Mouse (Mus musculus) stomach, postnatal 0 days (tissue): ENCODE data around the gene Foxp1. TPM values are rescaled to one million over a fixed set of nuclear protein-coding genes. Genes with fewer than 3 reads are reported as not detected.
A peak's percentile ranks its signal among the peaks of the same experiment; 100 is the strongest.

ENCODE experiments used
- ATAC-seq: fragments of 200-750 bp; cut with Nextera tagmentation; 2 replicates; pipeline ENCODE4 v1.8.0; 2017; ENCODE audit not compliant: low FRiP score, low TSS enrichment
- DNase-seq: peaks from one replicate; pipeline ENCODE4 v3.0.0-alpha.2; 2016; ENCODE audit warnings: low spot score
- H3K27ac ChIP-seq: fragments of 300-500 bp; sonication (generic); replicated peaks from 2 replicates; pipeline ENCODE4 v1.5.1; 2014; ENCODE audit warnings: mild to moderate bottlenecking, control low read depth
- H3K27me3 ChIP-seq: fragments of 300-500 bp; sonication (generic); 2 replicates; pipeline ENCODE4 v1.6.1; 2014; ENCODE audit warnings: low read length; ENCODE audit not compliant: control insufficient read depth, insufficient read depth
- H3K36me3 ChIP-seq: fragments of 300-500 bp; sonication (generic); 2 replicates; pipeline ENCODE4 v1.6.1; 2014; ENCODE audit warnings: low read length, mixed read lengths; ENCODE audit not compliant: control insufficient read depth, insufficient read depth
- H3K4me1 ChIP-seq: fragments of 300-500 bp; sonication (generic); replicated peaks from 2 replicates; pipeline ENCODE4 v1.6.1; 2014; ENCODE audit warnings: antibody characterized with exemption; ENCODE audit not compliant: control insufficient read depth, insufficient read depth
- H3K4me2 ChIP-seq: fragments of 300-500 bp; sonication (generic); replicated peaks from 2 replicates; pipeline ENCODE4 v1.6.1; 2014; ENCODE audit warnings: low read depth, mild to moderate bottlenecking, control low read depth, moderate library complexity
- H3K4me3 ChIP-seq: fragments of 300-500 bp; sonication (generic); 2 replicates; pipeline ENCODE4 v1.5.1; 2014; ENCODE audit warnings: low read depth, low read length, control low read depth
- H3K9ac ChIP-seq: fragments of 300-500 bp; sonication (generic); 2 replicates; pipeline ENCODE4 v1.6.1; 2014; ENCODE audit warnings: mild to moderate bottlenecking, low read length, control low read depth, mixed read lengths
- H3K9me3 ChIP-seq: fragments of 300-500 bp; sonication (generic); 2 replicates; pipeline ENCODE4 v1.6.1; 2016; ENCODE audit warnings: low read length; ENCODE audit not compliant: control insufficient read depth
- CTCF ChIP-seq: IDR thresholded peaks from 2 replicates; pipeline ENCODE4 v1.5.1; 2016; ENCODE audit warnings: antibody characterized with exemption, low read depth, mild to moderate bottlenecking, moderate library complexity
- EP300 ChIP-seq: optimal IDR thresholded peaks from 2 replicates; pipeline ENCODE3; 2016; ENCODE audit warnings: antibody characterized with exemption
- WGBS: fragments of 180-500 bp; shearing (Covaris S2); extraction: QIAGEN DNeasy Blood & Tissue Kit; methylation state at CpG from one replicate; pipeline ENCODE4 v1.1.7; 2014; 5-methylcytosine and 5-hydroxymethylcytosine counted together
- polyA plus RNA-seq: library from polyadenylated mRNA; unstranded; fragments of >200 nt; fragmentation: Nextera tagmentation; extraction: Ambion mirVana; gene quantifications from 2 replicates; pipeline ENCODE4 v1.2.1, GENCODE M21; 2015

Foxp1 gene
- polyA plus RNA-seq, 1 experiment from 2014 or later = 68.9 TPM

DNA sequence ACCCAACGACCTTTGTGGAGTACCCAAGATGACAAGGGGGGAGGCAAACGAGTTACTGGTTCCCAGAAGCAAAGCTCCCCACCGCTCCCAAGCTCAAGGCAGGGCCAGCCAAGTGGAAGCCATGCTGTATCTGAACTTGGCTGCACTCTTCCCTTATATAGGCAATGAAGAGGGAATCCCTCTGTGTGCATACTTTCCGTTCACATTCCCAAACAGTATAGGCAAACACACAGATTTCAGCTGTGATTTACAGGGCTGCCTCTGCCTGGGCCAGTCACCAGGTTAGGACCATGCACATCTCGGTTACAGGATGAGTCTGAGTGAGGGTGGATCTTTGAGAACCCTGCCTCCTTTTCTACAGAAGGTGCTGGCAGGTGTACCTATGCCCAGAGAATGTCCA lies 429.3 kb downstream of the Foxp1 start:
- no peak for TF ChIP-seq CTCF
- TF ChIP-seq EP300 = no peak
- Histone ChIP-seq H3K9me3 (no peaks in the 10 kb centered on the region), H3K27ac (peak overlapping the region; percentile 84), H3K27me3 (no peaks in the 10 kb centered on the region), H3K4me1 (peaks cover 12% of the 10 kb centered on the region), H3K9ac (no peak overlapping the region), H3K36me3 (no peaks in the 10 kb centered on the region; the same call in 1 of the 2 replicates), H3K4me3 (no peak overlapping the region), H3K4me2 (peak overlapping the region; percentile 66; the same call in 1 of the 2 replicates)
- DNase-seq (no peak), ATAC-seq (peak; percentile 51)
- 14% methylated on average over 5 of the region's 5 CpGs for WGBS

DNA sequence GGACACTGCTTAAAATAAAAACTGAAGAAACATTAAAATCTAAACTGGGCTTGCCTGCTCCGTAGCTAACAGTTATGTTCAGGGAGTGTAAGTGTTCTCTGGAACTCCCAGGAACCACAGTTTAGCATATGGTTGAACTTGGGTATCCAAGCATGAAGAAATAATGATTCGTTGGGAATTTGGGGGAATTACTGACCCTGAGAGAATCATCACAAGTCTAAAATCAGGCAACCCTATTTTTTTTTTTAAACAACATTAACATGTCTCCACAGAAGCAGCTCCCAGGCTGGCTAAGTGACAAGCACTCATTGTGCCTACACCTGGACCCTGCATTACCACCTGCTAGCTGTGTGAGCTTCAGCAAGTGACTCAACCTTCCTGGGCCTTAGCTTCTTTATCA lies 430.7 kb downstream of the Foxp1 start:
- TF ChIP-seq CTCF (no peak), EP300 (no peak)
- Histone ChIP-seq H3K4me3 (no peak overlapping the region), H3K9ac (no peak overlapping the region), H3K27ac (no peak overlapping the region), H3K4me2 (no peak overlapping the region), H3K9me3 (no peaks in the 10 kb centered on the region), H3K27me3 (no peaks in the 10 kb centered on the region), H3K36me3 (no peaks in the 10 kb centered on the region; the same call in 1 of the 2 replicates), H3K4me1 (peaks cover 9% of the 10 kb centered on the region)
- DNase-seq (no peak), ATAC-seq (no peak)
- 70% methylated on average over 2 of the region's 2 CpGs for WGBS

DNA sequence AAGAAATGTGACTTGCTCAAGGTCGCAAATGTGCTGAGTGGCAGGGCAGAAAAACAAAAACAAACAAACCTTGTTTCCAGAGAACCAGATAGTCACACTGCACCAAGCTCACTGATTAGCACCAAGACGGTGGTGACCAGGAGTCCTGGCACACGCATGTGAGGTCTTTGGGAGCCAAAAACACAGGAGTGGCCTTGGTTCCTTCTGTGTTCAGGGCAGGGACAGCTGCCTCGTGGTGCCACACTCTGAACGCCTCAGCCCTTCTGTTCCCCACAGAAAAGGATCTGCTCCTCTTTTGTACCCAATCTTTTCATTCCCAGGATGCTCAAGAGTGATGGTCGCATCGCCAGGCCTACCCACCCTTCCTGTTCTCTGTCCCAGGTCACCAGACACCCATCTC lies 434.9 kb downstream of the Foxp1 start:
- H3K27me3 ChIP-seq = no peaks in the 10 kb centered on the region
- no peak overlapping the region for H3K4me3 ChIP-seq
- WGBS = 68% methylated on average over 7 of the region's 7 CpGs
- peaks cover 3% of the 10 kb centered on the region; the same call in 1 of the 2 replicates for H3K36me3 ChIP-seq
- no peak overlapping the region for H3K4me2 ChIP-seq
- ATAC-seq (no peak), DNase-seq (no peak)
- peaks cover 2% of the 10 kb centered on the region; the same call in 1 of the 2 replicates for H3K4me1 ChIP-seq
- no peak overlapping the region for H3K9ac ChIP-seq
- H3K27ac ChIP-seq = no peak overlapping the region
- no peak for TF ChIP-seq EP300
- no peak for TF ChIP-seq CTCF
- H3K9me3 ChIP-seq = no peaks in the 10 kb centered on the region

DNA sequence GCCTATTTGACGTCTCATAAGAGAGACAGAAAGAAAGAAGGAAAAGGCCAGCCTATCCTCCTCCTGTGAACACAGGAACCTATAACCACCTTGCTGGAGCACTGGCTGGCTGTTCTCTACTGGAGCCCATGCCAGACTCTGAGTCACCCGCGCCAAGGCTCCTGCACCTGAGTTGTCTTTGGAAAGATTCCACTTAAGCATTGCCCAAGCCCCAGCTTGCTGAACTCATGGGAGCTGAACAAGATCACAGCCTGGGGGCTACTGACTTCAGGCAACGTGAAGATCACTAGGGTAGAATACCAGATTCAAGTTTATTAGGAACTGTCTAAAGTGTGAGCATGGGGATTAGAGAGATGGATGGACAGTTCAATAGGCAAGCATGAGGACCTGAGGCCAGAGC lies 437.6 kb downstream of the Foxp1 start:
- no peaks in the 10 kb centered on the region for H3K27me3 ChIP-seq
- no peak overlapping the region for H3K4me3 ChIP-seq
- peaks cover 3% of the 10 kb centered on the region; the same call in 1 of the 2 replicates for H3K36me3 ChIP-seq
- no peak overlapping the region for H3K9ac ChIP-seq
- H3K9me3 ChIP-seq = no peaks in the 10 kb centered on the region
- 69% methylated on average over 4 of the region's 4 CpGs for WGBS
- H3K27ac ChIP-seq = no peak overlapping the region
- no peak overlapping the region for H3K4me2 ChIP-seq
- no peaks in the 10 kb centered on the region for H3K4me1 ChIP-seq
- TF ChIP-seq EP300 = no peak
- no peak for TF ChIP-seq CTCF
- DNase-seq = no peak
- ATAC-seq = no peak

DNA sequence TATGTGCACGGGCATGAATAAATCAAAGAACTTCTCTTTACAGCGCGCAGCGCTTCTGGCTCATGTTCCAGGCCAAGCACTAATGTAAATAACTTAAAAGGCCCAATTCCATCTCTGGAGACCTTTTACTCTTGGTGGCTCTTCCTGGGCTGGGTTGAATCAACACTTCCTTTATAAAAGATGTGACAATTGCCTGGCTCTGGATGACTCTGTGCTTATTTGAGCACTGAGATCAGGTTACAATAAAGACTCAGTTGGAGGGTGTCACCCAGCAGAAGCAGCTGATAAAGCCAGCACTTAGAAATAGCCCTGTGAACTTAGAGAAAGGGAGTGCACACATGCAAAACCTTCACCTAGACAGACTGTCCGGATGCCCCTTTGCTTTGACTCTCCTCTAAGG lies 441.3 kb downstream of the Foxp1 start:
- Histone ChIP-seq H3K27ac (0 out of 2 replicates have a peak overlapping the region, but pooled peaks have one; percentile 4), H3K9me3 (no peaks in the 10 kb centered on the region), H3K4me3 (no peak overlapping the region), H3K4me1 (no peaks in the 10 kb centered on the region), H3K4me2 (no peak overlapping the region), H3K36me3 (peaks cover 3% of the 10 kb centered on the region; the same call in 1 of the 2 replicates), H3K27me3 (no peaks in the 10 kb centered on the region), H3K9ac (no peak overlapping the region)
- ATAC-seq (no peak), DNase-seq (no peak)
- TF ChIP-seq EP300 (no peak), CTCF (no peak)
- 6% methylated on average over 5 of the region's 5 CpGs for WGBS

DNA sequence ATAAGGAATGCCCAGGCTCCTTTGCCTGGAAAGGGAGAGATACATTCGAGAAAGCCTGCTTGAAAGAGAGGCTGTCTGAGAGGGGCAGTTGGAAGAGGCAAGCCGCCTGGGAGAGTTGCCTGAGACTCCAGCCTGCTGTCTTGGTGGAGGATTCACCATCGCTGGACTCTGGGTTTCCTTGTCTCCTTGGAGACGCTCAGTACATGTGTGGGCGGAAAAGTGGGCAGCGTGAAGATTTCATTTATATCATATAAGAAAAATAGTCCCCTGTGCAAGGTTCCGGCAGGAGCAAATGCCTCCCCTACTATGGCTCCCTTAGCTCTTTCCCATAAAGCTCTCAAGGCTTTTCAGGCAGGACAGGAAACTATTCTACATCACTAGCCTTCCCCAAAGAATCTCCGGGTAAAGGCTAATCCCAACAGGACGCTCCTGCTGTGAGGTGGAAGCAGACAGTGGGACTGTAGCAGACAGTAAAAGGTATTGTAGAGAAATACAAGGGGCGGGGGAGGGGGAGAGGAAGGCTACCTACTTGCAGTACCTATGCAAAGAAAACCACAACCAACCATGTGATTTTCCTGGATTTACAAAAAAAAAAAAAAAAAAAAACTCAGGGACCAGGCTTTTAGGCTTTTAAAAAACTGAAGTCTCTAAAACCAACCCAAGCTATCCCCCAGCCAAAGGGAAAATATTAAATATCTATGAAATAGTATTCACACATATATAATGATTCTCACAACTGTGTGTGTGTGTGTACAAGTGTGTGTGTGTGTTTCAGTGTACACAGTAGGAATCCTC lies 443.3 kb downstream of the Foxp1 start:
- H3K4me3 ChIP-seq = no peak overlapping the region
- no peak overlapping the region for H3K27ac ChIP-seq
- peaks cover 17% of the 10 kb centered on the region for H3K36me3 ChIP-seq
- DNase-seq = no peak
- H3K4me2 ChIP-seq = no peak overlapping the region
- WGBS = 76% methylated on average over 10 of the region's 10 CpGs
- H3K9ac ChIP-seq = no peak overlapping the region
- no peaks in the 10 kb centered on the region for H3K4me1 ChIP-seq
- H3K9me3 ChIP-seq = no peaks in the 10 kb centered on the region
- ATAC-seq = no peak
- TF ChIP-seq CTCF = no peak
- TF ChIP-seq EP300 = no peak
- no peaks in the 10 kb centered on the region for H3K27me3 ChIP-seq
